Mouse (Mus musculus): ENCODE measurements around the gene Cep83. TPM values are rescaled to one million over a fixed set of nuclear protein-coding genes. Genes with fewer than 3 reads are reported as not detected.

Gene Cep83
- total RNA-seq, 1 experiment, result 24.5 TPM

DNA sequence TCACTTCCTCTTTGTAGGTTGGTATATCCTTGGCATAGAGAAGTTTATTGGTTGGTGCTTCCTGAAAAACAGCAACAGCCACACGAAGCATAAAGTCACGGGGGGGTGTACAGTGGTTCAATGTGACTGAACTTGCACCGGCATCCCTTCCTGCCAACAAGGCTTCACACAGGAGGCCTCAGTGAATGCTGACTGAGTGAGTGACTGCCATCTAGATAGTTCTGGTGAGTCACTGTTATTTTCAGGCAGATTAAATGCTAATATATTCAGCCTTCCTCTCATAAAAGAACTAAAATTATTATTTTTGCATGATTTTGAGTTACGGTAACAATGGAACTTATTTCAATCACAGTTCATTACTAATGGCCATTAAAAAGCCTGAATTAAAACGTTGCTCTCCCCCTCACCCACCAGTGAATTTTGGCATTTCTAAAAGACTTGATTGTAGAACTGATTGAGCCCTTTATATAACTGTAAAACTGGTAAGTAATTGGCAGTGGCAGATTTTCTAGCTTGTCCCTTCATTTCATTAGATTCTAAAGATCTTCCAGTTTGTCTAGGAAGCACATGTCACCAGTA is 106.3 kb downstream of the Cep83 start:
- H3K4me1 ChIP-seq (ENCODE audit: control insufficient read depth in 2 of 2, insufficient read depth in 2 of 2, low read length in 2 of 2, poor library complexity in 1 of 2), result no peaks in the 10 kb centered on the region
- no peak overlapping the region for H3K4me3 ChIP-seq (ENCODE audit: insufficient read depth in 1 of 2, low read depth in 1 of 2, low read length in 2 of 2, poor library complexity in 1 of 2, severe bottlenecking in 1 of 2)
- DNase-seq (ENCODE audit: low read depth, low spot score), result no peak
- no peak overlapping the region for H3K27ac ChIP-seq (ENCODE audit: insufficient read depth, low read depth, low read length, poor library complexity, severe bottlenecking)
- TF ChIP-seq MAFK (IDR thresholded peaks at IDR 0.05; ENCODE audit: insufficient read depth, low read depth, low read length) (no peak), ZC3H11A (IDR thresholded peaks at IDR 0.05; ENCODE audit: borderline replicate concordance, low read depth, low read length) (no peak), ZNF384 (IDR thresholded peaks at IDR 0.05; ENCODE audit: low read depth, low read length) (no peak)
- H3K36me3 ChIP-seq (ENCODE audit: control insufficient read depth, insufficient read depth, low read length, poor library complexity, severe bottlenecking), result peaks cover 2% of the 10 kb centered on the region; the same call in 1 of the 2 replicates
- H3K9ac ChIP-seq (ENCODE audit: insufficient read depth, low read depth, low read length, poor library complexity, severe bottlenecking), result no peak overlapping the region
- in situ Hi-C loops (cut with MboI; ENCODE audit: low sequenced_read_pairs in 2 of 2, unreplicated experiment in 2 of 2), result no loop called here
- no peaks in the 10 kb centered on the region for H3K9me3 ChIP-seq (ENCODE audit: control insufficient read depth, insufficient read depth, low read depth, low read length)

DNA sequence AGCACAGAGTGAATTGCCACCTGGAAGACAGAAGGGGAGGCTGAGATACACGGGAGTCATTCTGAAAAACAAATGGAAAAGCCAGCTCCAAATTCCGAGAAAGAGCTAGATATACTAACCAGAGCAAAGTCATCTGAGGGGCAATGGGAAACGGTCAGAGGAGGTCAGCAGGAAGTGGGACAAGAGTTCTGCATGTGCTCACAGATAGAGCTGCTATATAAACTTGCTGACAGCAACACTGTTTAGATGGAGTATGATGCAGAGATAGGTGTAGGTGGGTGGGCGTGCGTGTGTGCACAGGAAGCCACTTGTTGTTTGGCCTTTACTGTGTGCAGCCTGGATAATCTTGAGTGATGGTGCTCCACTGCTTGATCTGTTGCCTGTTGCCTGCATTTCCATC is 109.7 kb downstream of the Cep83 start:
- Histone ChIP-seq H3K4me1 (ENCODE audit: control insufficient read depth in 2 of 2, insufficient read depth in 2 of 2, low read length in 2 of 2, poor library complexity in 1 of 2) (no peaks in the 10 kb centered on the region), H3K9ac (ENCODE audit: insufficient read depth, low read depth, low read length, poor library complexity, severe bottlenecking) (no peak overlapping the region), H3K9me3 (ENCODE audit: control insufficient read depth, insufficient read depth, low read depth, low read length) (no peaks in the 10 kb centered on the region), H3K36me3 (ENCODE audit: control insufficient read depth, insufficient read depth, low read length, poor library complexity, severe bottlenecking) (no peaks in the 10 kb centered on the region), H3K4me3 (ENCODE audit: insufficient read depth in 1 of 2, low read depth in 1 of 2, low read length in 2 of 2, poor library complexity in 1 of 2, severe bottlenecking in 1 of 2) (no peak overlapping the region), H3K27ac (ENCODE audit: insufficient read depth, low read depth, low read length, poor library complexity, severe bottlenecking) (no peak overlapping the region)
- TF ChIP-seq ZNF384 (IDR thresholded peaks at IDR 0.05; ENCODE audit: low read depth, low read length) (no peak), ZC3H11A (IDR thresholded peaks at IDR 0.05; ENCODE audit: borderline replicate concordance, low read depth, low read length) (no peak), MAFK (IDR thresholded peaks at IDR 0.05; ENCODE audit: insufficient read depth, low read depth, low read length) (no peak), CHD2 (IDR thresholded peaks at IDR 0.05; ENCODE audit: low read depth, low read length) (no peak), HCFC1 (IDR thresholded peaks at IDR 0.05; ENCODE audit: borderline replicate concordance, insufficient read depth, low read length) (no peak)
- in situ Hi-C loops (cut with MboI; ENCODE audit: low sequenced_read_pairs in 2 of 2, unreplicated experiment in 2 of 2), result no loop called here
- no peak for DNase-seq (ENCODE audit: low read depth, low spot score)

DNA sequence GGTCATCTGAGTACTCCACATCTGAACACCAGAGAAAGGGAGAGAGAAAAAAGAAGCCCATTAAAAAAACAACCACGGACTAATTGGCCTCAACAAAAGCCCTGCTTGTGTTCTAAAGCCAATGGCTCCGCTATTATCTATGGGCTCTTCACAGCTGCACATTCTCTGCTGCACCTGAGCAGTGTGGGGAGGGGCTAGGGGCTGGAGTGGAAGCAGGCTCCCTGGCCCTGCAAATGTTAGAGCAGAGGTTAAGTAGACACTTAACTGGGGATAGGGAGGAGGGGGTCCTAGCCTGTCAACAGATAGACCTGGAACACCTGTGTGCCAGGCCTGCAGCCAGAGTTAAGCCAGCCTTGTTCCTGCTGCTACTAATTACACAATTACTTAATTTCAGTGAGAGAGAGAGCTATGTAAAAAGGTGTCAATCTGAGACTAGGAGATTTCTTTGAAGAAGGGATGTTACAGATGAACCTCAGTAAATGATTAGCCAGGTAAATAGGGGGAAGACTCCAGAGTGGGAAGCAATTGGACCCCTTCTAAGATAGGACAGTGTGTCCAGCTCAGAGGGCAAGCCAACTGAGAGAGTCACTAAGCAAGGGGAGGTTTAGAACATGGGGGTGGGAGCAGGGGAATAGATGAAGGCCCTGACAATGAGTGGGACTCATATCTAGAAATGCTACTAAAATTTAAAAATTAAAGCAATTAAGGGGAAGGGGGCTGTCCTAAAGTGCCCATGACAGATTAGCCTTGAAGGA is 111.2 kb downstream of the Cep83 start:
- H3K27ac ChIP-seq (ENCODE audit: insufficient read depth, low read depth, low read length, poor library complexity, severe bottlenecking), result no peak overlapping the region
- no peak overlapping the region for H3K9ac ChIP-seq (ENCODE audit: insufficient read depth, low read depth, low read length, poor library complexity, severe bottlenecking)
- no peaks in the 10 kb centered on the region for H3K36me3 ChIP-seq (ENCODE audit: control insufficient read depth, insufficient read depth, low read length, poor library complexity, severe bottlenecking)
- no peaks in the 10 kb centered on the region for H3K9me3 ChIP-seq (ENCODE audit: control insufficient read depth, insufficient read depth, low read depth, low read length)
- H3K4me1 ChIP-seq (ENCODE audit: control insufficient read depth in 2 of 2, insufficient read depth in 2 of 2, low read length in 2 of 2, poor library complexity in 1 of 2), result no peaks in the 10 kb centered on the region
- TF ChIP-seq MAFK (IDR thresholded peaks at IDR 0.05; ENCODE audit: insufficient read depth, low read depth, low read length) (no peak), HCFC1 (IDR thresholded peaks at IDR 0.05; ENCODE audit: borderline replicate concordance, insufficient read depth, low read length) (no peak), ZNF384 (IDR thresholded peaks at IDR 0.05; ENCODE audit: low read depth, low read length) (no peak), ZC3H11A (IDR thresholded peaks at IDR 0.05; ENCODE audit: borderline replicate concordance, low read depth, low read length) (no peak), CHD2 (IDR thresholded peaks at IDR 0.05; ENCODE audit: low read depth, low read length) (no peak)
- in situ Hi-C loops (cut with MboI; ENCODE audit: low sequenced_read_pairs in 2 of 2, unreplicated experiment in 2 of 2), result no loop called here
- DNase-seq (ENCODE audit: low read depth, low spot score), result no peak
- no peak overlapping the region for H3K4me3 ChIP-seq (ENCODE audit: insufficient read depth in 1 of 2, low read depth in 1 of 2, low read length in 2 of 2, poor library complexity in 1 of 2, severe bottlenecking in 1 of 2)

- no peaks in the 10 kb centered on the region for H3K36me3 ChIP-seq (ENCODE audit: control insufficient read depth, insufficient read depth, low read length, poor library complexity, severe bottlenecking)
- in situ Hi-C loops (cut with MboI; ENCODE audit: low sequenced_read_pairs in 2 of 2, unreplicated experiment in 2 of 2), result no loop called here
- H3K4me1 ChIP-seq (ENCODE audit: control insufficient read depth in 2 of 2, insufficient read depth in 2 of 2, low read length in 2 of 2, poor library complexity in 1 of 2), result no peaks in the 10 kb centered on the region
- TF ChIP-seq HCFC1 (IDR thresholded peaks at IDR 0.05; ENCODE audit: borderline replicate concordance, insufficient read depth, low read length) (no peak), CHD2 (IDR thresholded peaks at IDR 0.05; ENCODE audit: low read depth, low read length) (no peak), ZC3H11A (IDR thresholded peaks at IDR 0.05; ENCODE audit: borderline replicate concordance, low read depth, low read length) (no peak)
- H3K9ac ChIP-seq (ENCODE audit: insufficient read depth, low read depth, low read length, poor library complexity, severe bottlenecking), result no peak overlapping the region
- H3K4me3 ChIP-seq (ENCODE audit: insufficient read depth in 1 of 2, low read depth in 1 of 2, low read length in 2 of 2, poor library complexity in 1 of 2, severe bottlenecking in 1 of 2), result no peak overlapping the region
- H3K9me3 ChIP-seq (ENCODE audit: control insufficient read depth, insufficient read depth, low read depth, low read length), result no peaks in the 10 kb centered on the region
- DNase-seq (ENCODE audit: low read depth, low spot score), result no peak
- no peak overlapping the region for H3K27ac ChIP-seq (ENCODE audit: insufficient read depth, low read depth, low read length, poor library complexity, severe bottlenecking)
These were observed 112.4 kb downstream of the Cep83 start for GRCm38 (mm10) chr10:94800677-94801354.
